Mouse (Mus musculus) naive thymus-derived CD4-positive, alpha-beta T cell, adult 2 months (primary cell): ENCODE measurements around the gene Gal3st1.

Source experiments
- DNase-seq: peaks from one replicate; pipeline ENCODE4 v3.0.0-alpha.2; 2011; ENCODE audit warnings: low read depth

Gal3st1 gene

DNA sequence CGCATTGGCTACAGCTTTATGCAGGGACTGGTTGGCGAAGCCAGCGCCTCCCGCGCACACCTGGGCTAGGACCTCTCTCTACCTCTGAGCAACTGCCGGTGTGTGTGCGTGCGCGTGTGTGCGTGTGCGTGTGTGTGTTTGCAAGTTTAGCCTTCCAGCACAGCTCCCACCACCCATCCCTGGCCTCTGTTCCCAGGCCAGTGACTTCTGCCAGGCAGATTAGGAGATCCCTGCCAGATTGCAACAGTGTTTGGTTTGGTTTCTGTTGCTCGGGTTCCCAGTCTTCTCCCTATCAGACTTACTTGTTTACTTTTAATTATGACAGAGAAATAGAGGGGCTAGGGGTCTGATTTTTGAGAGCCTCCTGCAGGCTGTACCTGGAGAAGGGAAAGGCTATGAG lies 48.5 kb downstream of the Gal3st1 start:
- DNase-seq: no peak

DNA sequence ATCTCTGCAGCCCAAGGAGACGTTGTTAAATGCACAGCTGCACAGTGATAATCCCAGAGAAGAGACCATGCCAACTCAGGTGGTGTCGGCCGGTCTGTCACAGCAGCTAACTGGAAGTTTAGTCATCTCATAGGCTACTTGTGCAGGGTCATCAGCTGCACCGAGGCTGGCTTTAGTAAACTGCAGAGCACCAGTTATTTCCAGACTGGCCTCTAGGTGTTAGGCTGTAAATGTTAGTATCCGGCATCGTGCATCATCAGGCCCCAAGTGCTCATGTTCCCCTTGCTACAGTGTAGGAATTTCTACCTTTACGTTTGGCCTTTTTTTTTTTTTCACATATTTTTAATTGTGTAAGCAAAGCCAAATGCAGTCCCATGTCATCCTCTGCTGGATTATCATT lies 50.0 kb downstream of the Gal3st1 start:
- no peak for DNase-seq

DNA sequence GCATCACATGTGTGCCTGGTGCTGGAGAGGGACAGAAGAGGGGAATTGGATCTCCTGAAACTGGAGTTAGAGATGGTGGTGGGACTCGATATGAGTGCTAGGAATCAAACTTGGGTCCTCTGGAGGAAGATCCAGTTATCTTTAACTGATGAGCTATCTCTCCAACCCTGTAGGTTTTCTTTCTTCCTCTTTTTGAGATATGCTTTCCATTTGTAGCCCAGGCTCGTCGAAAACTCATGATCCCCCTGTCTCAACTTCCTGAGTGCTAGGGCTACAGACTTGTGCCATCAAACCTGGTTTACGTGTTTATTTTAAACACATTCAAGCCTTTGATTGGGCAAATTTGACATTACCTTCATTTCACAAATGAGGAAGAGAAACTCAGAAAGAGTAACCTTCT lies 50.7 kb downstream of the Gal3st1 start:
- DNase-seq: no peak

DNA sequence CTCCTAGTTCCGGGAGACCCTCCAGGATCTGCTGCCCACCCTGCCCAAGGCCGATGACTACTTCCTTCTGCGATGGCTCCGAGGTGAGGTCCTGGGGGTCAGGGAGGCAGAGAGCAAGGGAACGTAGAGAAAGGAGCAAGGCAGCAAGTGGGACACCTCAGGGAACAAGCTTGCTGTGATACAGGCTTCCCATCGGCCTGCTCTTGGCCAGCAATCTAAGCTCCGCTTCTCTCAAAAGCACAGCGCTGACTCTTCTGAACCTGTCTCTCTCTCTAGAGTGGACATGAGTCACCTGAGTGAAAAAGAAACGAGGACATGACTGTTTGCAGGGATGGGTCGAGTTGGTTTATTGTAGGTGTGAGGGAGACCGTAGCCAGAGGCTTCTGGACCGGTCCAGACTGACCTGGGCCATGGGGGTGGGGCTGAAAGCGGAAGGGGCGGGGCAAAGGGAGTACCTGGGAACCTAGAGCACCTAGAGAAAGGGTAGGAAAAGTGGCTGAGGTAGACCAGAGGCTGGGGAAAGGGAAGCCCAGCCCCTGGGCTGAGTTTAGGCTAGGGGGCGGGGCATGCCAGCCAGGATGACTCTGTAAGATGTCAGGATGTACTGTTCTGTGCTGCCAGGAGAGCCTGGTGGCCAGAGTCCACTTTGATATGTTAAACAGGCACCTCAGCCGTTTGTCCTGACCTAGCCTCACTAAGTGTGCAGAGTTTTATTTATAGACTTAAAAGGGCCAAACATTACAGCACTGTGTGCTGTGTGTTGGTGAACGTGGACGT lies 51.9 kb downstream of the Gal3st1 start:
- no peak for DNase-seq

GRCm38 (mm10) chr11:4035916-4036315 lies 52.5 kb downstream of the Gal3st1 start:
- no peak for DNase-seq

DNA sequence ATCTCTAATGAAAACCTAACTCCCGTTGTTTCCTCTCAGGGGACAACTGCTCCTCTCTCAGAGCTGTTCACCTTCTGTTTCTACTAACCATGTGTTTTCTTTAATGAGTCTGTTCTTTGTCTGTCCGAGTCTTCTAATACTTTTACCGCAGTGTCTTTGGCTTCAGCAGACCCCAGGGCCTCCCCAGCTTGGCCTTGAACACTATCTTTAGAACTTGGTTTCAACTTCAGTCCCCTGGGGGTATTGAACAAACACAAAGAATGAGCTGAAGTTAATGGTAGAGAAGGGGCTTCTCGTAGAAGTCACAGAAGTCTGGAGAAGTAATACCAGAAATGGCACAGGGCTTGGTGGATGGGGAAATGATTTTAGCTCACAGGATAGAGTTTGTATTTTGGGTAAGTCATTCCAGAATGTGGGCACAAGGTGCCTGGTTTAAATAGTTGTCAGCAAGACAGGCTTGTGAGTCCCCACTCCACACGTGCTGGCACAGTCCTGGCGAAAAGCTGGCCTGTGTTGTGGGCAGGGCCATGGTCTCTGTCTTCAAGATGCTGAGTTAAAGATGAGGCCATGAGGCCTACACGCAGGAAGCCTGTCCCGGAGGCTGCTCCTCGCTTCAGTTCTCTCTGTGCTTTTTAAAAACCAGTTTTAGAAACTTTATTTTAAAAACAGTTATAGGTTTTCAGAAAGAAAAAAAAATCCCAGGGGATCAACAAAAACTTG lies 53.1 kb downstream of the Gal3st1 start:
- DNase-seq: no peak

GRCm38 (mm10) chr11:4039951-4040350 lies 56.5 kb downstream of the Gal3st1 start:
- DNase-seq: no peak

- DNase-seq: no peak
Measured at GRCm38 (mm10) chr11:4041123-4041625, 57.7 kb downstream of the Gal3st1 start.

- DNase-seq: no peak
Measured at GRCm38 (mm10) chr11:4043081-4043480, 59.6 kb downstream of the Gal3st1 start.

DNA sequence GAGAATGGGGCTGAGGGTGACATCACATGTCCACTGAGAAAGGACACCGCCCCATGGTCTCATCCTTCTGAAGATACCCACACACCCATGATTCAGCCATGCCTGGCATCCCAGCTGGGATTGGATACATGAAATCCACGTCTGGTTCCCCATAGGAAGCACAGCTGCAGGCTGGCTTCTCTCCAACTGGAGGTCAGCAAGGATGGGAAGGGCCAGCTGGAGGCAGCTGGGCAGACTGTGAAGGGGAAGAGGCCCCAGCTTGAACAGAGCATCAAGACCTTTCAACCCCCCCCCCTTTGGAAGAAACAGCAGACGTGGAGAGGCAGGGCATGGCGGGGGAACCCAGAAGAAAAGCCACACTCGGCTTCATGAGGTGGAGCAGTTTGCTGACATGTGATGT lies 63.1 kb downstream of the Gal3st1 start:
- DNase-seq: no peak

DNA sequence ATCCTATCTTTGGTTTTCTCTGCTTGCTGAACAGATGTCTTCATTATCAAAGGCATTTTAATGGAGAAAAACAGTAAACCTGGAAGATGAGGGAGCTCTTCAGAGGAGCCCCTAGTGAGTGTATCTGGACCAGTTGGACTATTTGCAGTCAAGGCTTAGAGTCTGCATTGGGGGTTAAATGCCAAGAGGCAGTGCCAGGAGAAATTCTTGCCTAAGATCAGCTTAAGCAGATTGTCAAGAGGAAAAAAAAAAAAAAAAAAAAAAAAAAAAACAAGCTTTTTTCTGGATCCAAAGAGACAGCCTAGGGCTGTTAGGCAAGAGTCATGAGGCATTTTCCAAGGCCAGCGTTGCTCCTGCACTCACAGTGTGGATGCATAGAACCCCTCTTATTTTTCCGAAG lies 64.3 kb downstream of the Gal3st1 start:
- no peak for DNase-seq

- no peak for DNase-seq
Measured at GRCm38 (mm10) chr11:4048438-4048837, 65.0 kb downstream of the Gal3st1 start.
